11 mouse cellular contexts compared by ENCODE assay signal in genomic region chr1:106566120-106567086, GRCm38 (mm10).
DNase-seq lines count a peak whose midpoint lies in the region; ATAC-seq lines count a peak whose summit lies in the region.
"Had no signal": no experiment of that assay in that cellular context is flagged by ENCODE, and none has a peak within 500 bp of the region (broad histone marks: within the 10 kb centered on the region; RNA-seq: fewer than 3 reads in every experiment).

No protein-coding gene starts in this region.

- H3K4me2 ChIP-seq in embryonic facial prominence, embryonic 11.5 days (ENCODE audit: low read depth, low read length), result no peak overlapping the region

- H3K9ac ChIP-seq in embryonic facial prominence, embryonic 11.5 days (replicated peaks; ENCODE audit: low read length), result no peak overlapping the region

- H3K4me1 ChIP-seq in embryonic facial prominence, embryonic 11.5 days (ENCODE audit: control insufficient read depth, insufficient read depth, low read length), result no peaks in the 10 kb centered on the region; the same call in 1 of the 2 replicates
- peaks cover 5% of the 10 kb centered on the region for H3K4me1 ChIP-seq in embryonic facial prominence, embryonic 10.5 days

- DNase-seq in embryonic facial prominence, embryonic 11.5 days (ENCODE audit: low spot score), result no peak
- DNase-seq in embryonic facial prominence, embryonic 10.5 days (ENCODE audit: low spot score), result no peak
- peak; percentile 14 for DNase-seq in lung, postnatal 25 days (ENCODE audit: low spot score)
- DNase-seq in lung, postnatal 10 days, result no peak
- peak; percentile 87 for DNase-seq in kidney, adult 11 months
- peak; percentile 54 to 83 for DNase-seq in kidney, postnatal 25 days
- DNase-seq in layer of hippocampus, adult 11-12 months (ENCODE audit: low spot score), result no peak
- DNase-seq in cerebellum, adult 11-12 months, result no peak
- DNase-seq: adrenal gland, postnatal 36 days; heart, adult 2 months; lung, adult 18-20 months had no signal

- H3K9me3 ChIP-seq in embryonic facial prominence, embryonic 11.5 days (replicated peaks; ENCODE audit: control insufficient read depth, low read length), result no peaks in the 10 kb centered on the region
- no peaks in the 10 kb centered on the region for H3K9me3 ChIP-seq in embryonic facial prominence, embryonic 10.5 days

- WGBS in embryonic facial prominence, embryonic 11.5 days, result 82% methylated on average over 6 of the region's 6 CpGs
- WGBS in embryonic facial prominence, embryonic 10.5 days, result 84% methylated on average over 6 of the region's 6 CpGs

- no peak overlapping the region for H3K27ac ChIP-seq in embryonic facial prominence, embryonic 11.5 days (replicated peaks; ENCODE audit: low read depth, low read length)
- H3K27ac ChIP-seq in embryonic facial prominence, embryonic 10.5 days (replicated peaks), result no peak overlapping the region
- H3K27ac ChIP-seq: heart, adult 2 months had no signal

- 0 out of 2 replicates have a peak, but pooled peaks have one; percentile 55 for ATAC-seq in embryonic facial prominence, embryonic 11.5 days (replicated peaks; ENCODE audit: insufficient number of reproducible peaks, low FRiP score, low TSS enrichment, low read depth)

- H3K36me3 ChIP-seq in embryonic facial prominence, embryonic 11.5 days (replicated peaks; ENCODE audit: control insufficient read depth, insufficient read depth, low read depth, low read length), result no peaks in the 10 kb centered on the region
- no peaks in the 10 kb centered on the region for H3K36me3 ChIP-seq in embryonic facial prominence, embryonic 10.5 days (replicated peaks)

- H3K27me3 ChIP-seq in embryonic facial prominence, embryonic 11.5 days (ENCODE audit: control insufficient read depth, insufficient read depth, low read length), result no peaks in the 10 kb centered on the region
- H3K27me3 ChIP-seq in embryonic facial prominence, embryonic 10.5 days (replicated peaks; ENCODE audit: low read depth, poor library complexity, severe bottlenecking), result no peaks in the 10 kb centered on the region

- no peak overlapping the region for H3K4me3 ChIP-seq in embryonic facial prominence, embryonic 11.5 days (ENCODE audit: low read depth, low read length)
- H3K4me3 ChIP-seq in embryonic facial prominence, embryonic 10.5 days, result no peak overlapping the region
- H3K4me3 ChIP-seq: heart, adult 2 months had no signal

Comparison
In these comparisons a context has a peak if more than half of its experiments do, and no peak if none do; other contexts are left out.
1. DNase-seq: peak in lung, postnatal 25 days (single experiment), kidney, adult 11 months (single experiment) and kidney, postnatal 25 days (2 of 2); none in embryonic facial prominence, embryonic 11.5 days (single experiment), embryonic facial prominence, embryonic 10.5 days (single experiment), lung, postnatal 10 days (single experiment), layer of hippocampus, adult 11-12 months (single experiment) and cerebellum, adult 11-12 months (single experiment).